10 mouse cellular contexts compared by ENCODE assay signal in genomic region chr2:60355388-60355683, GRCm38 (mm10). TPM values are rescaled to one million over a fixed set of nuclear protein-coding genes. Genes with fewer than 3 reads are reported as not detected.
A peak's percentile ranks its signal among the peaks of the same experiment; 100 is the strongest.
DNase-seq lines count a peak whose midpoint lies in the region; ATAC-seq and TF ChIP-seq lines count a peak whose summit lies in the region.
"Had no signal": no experiment of that assay in that cellular context is flagged by ENCODE, and none has a peak within 500 bp of the region (broad histone marks: within the 10 kb centered on the region; RNA-seq: fewer than 3 reads in every experiment).

No protein-coding gene starts in this region.

- no peak overlapping the region for H3K27ac ChIP-seq in kidney, embryonic 16.5 days (ENCODE audit: low read length)
- H3K27ac ChIP-seq in midbrain, embryonic 12.5 days (replicated peaks): no peak overlapping the region
- H3K27ac ChIP-seq: liver, embryonic 15.5 days had no signal

- H3K36me3 ChIP-seq in kidney, embryonic 16.5 days (ENCODE audit: insufficient read depth, low read length): no peaks in the 10 kb centered on the region
- H3K36me3 ChIP-seq in midbrain, embryonic 12.5 days: no peaks in the 10 kb centered on the region
- H3K36me3 ChIP-seq: liver, embryonic 15.5 days had no signal

- no peak overlapping the region for H3K9ac ChIP-seq in kidney, embryonic 16.5 days (replicated peaks; ENCODE audit: low read length)
- no peak overlapping the region for H3K9ac ChIP-seq in midbrain, embryonic 12.5 days (replicated peaks)
- H3K9ac ChIP-seq: liver, embryonic 15.5 days had no signal

- TF ChIP-seq POLR2A in brain, embryonic 14.5 days (IDR thresholded peaks at IDR 0.05; ENCODE audit: borderline replicate concordance, extremely low read depth, insufficient read depth, insufficient read length, poor library complexity, severe bottlenecking): no peak

- H3K4me1 ChIP-seq in kidney, embryonic 16.5 days (ENCODE audit: insufficient read depth, low read length): 0 out of 2 replicates have a peak, but pooled peaks cover 7% of the 10 kb centered on the region
- peaks cover 8% of the 10 kb centered on the region; the same call in 1 of the 2 replicates for H3K4me1 ChIP-seq in midbrain, embryonic 12.5 days
- H3K4me1 ChIP-seq: liver, embryonic 15.5 days had no signal

- H3K9me3 ChIP-seq in kidney, embryonic 16.5 days (ENCODE audit: low read length): no peaks in the 10 kb centered on the region
- H3K9me3 ChIP-seq in midbrain, embryonic 12.5 days: no peaks in the 10 kb centered on the region
- H3K9me3 ChIP-seq: liver, embryonic 15.5 days had no signal

- WGBS in kidney, embryonic 16.5 days: 46% methylated on average over 3 of the region's 3 CpGs
- WGBS in midbrain, embryonic 12.5 days: 26% methylated on average over 3 of the region's 3 CpGs

- no peak overlapping the region for H3K4me3 ChIP-seq in kidney, embryonic 16.5 days (ENCODE audit: low read length)
- H3K4me3 ChIP-seq in midbrain, embryonic 12.5 days: peak overlapping the region; percentile 21; the same call in 1 of the 2 replicates
- H3K4me3 ChIP-seq: liver, embryonic 15.5 days had no signal

- ATAC-seq in kidney, embryonic 16.5 days (ENCODE audit: low FRiP score, low TSS enrichment): no peak
- no peak for ATAC-seq in midbrain, embryonic 12.5 days (ENCODE audit: low FRiP score, low read depth)

- no peaks in the 10 kb centered on the region for H3K27me3 ChIP-seq in kidney, embryonic 16.5 days (ENCODE audit: insufficient read depth, low read length)
- H3K27me3 ChIP-seq in midbrain, embryonic 12.5 days: no peaks in the 10 kb centered on the region
- H3K27me3 ChIP-seq: liver, embryonic 15.5 days had no signal

- no peak for TF ChIP-seq CTCF in brain, embryonic 14.5 days (IDR thresholded peaks at IDR 0.05; ENCODE audit: borderline replicate concordance, extremely low read depth, insufficient read depth, insufficient read length)

- H3K4me2 ChIP-seq in kidney, embryonic 16.5 days (replicated peaks; ENCODE audit: low read depth, low read length): 0 out of 2 replicates have a peak overlapping the region, but pooled peaks have one; percentile 10
- H3K4me2 ChIP-seq in midbrain, embryonic 12.5 days (replicated peaks): peak overlapping the region; percentile 39
- H3K4me2 ChIP-seq: liver, embryonic 15.5 days had no signal

- peak; percentile 16 to 26 for DNase-seq in cerebellum, postnatal 10 days
- DNase-seq in cerebellum, adult 9-11 months: no peak
- no peak for DNase-seq in kidney, adult 8-10 months
- peak; percentile 60 for DNase-seq in brain, embryonic 14.5 days (ENCODE audit: low read depth)
- DNase-seq in embryo, embryonic 10 days (ENCODE audit: low spot score): no peak
- no peak for DNase-seq in urinary bladder, postnatal 36 days (ENCODE audit: low spot score in 2 of 2)
- DNase-seq: gastrocnemius, postnatal 36 days had no signal

RNA-seq across cellular contexts. Expression of gene Ly75, which starts 27.8 kb away (rescaled TPM):
- 2.7 and 3.0 TPM in 2 replicates for polyA plus RNA-seq in kidney, embryonic 16.5 days (2015; fragmentation: Nextera tagmentation; extraction: Ambion mirVana)
- 0.57 and 0.86 TPM in 2 replicates for polyA plus RNA-seq in brain, embryonic 14.5 days (2012; rRNA removed)
- polyA plus RNA-seq in midbrain, embryonic 12.5 days (2016; fragmentation: Nextera tagmentation; extraction: Ambion mirVana): 1.4 TPM in 2 replicates

Comparison
In these comparisons a context has a peak if more than half of its experiments do, and no peak if none do; other contexts are left out.
1. DNase-seq: peak in cerebellum, postnatal 10 days (2 of 2) and brain, embryonic 14.5 days (single experiment); none in cerebellum, adult 9-11 months (single experiment), kidney, adult 8-10 months (0 of 2), embryo, embryonic 10 days (single experiment) and urinary bladder, postnatal 36 days (0 of 2).